Mouse (Mus musculus): ENCODE measurements at regions not wholly inside any gene's neighbourhood (a gene's known extent, or its start where the extent isn't known, plus 50 kb on each side); places are given as distances from the start of the nearest gene placed in this dataset.

GRCm38 (mm10) chr8:115885121-115885743, 177.6 kb upstream of the Maf start:
- ATAC-seq (replicated peaks; ENCODE audit: low FRiP score, low TSS enrichment, poor library complexity, severe bottlenecking): no peak

GRCm38 (mm10) chr8:115883808-115884207, 176.2 kb upstream of the Maf start:
- no peak for ATAC-seq (replicated peaks; ENCODE audit: low FRiP score, low TSS enrichment, poor library complexity, severe bottlenecking)

GRCm38 (mm10) chr8:115881881-115882280, 174.3 kb upstream of the Maf start:
- ATAC-seq (replicated peaks; ENCODE audit: low FRiP score, low TSS enrichment, poor library complexity, severe bottlenecking): no peak

GRCm38 (mm10) chr8:115874789-115875188, 167.2 kb upstream of the Maf start:
- ATAC-seq (replicated peaks; ENCODE audit: low FRiP score, low TSS enrichment, poor library complexity, severe bottlenecking): no peak

- no peak for ATAC-seq (replicated peaks; ENCODE audit: low FRiP score, low TSS enrichment, poor library complexity, severe bottlenecking)
Measured at GRCm38 (mm10) chr8:115871381-115871780, 163.8 kb upstream of the Maf start.

- no peak for ATAC-seq (replicated peaks; ENCODE audit: low FRiP score, low TSS enrichment, poor library complexity, severe bottlenecking)
Measured at GRCm38 (mm10) chr8:115861381-115861780, 153.8 kb upstream of the Maf start.

GRCm38 (mm10) chr8:115859406-115859805, 151.8 kb upstream of the Maf start:
- no peak for ATAC-seq (replicated peaks; ENCODE audit: low FRiP score, low TSS enrichment, poor library complexity, severe bottlenecking)

GRCm38 (mm10) chr8:115856816-115857215, 149.2 kb upstream of the Maf start:
- no peak for ATAC-seq (replicated peaks; ENCODE audit: low FRiP score, low TSS enrichment, poor library complexity, severe bottlenecking)

- ATAC-seq (replicated peaks; ENCODE audit: low FRiP score, low TSS enrichment, poor library complexity, severe bottlenecking): no peak
Measured at GRCm38 (mm10) chr8:115855934-115856629, 148.5 kb upstream of the Maf start.

GRCm38 (mm10) chr8:115854209-115854900, 146.8 kb upstream of the Maf start:
- no peak for ATAC-seq (replicated peaks; ENCODE audit: low FRiP score, low TSS enrichment, poor library complexity, severe bottlenecking)

- no peak for ATAC-seq (replicated peaks; ENCODE audit: low FRiP score, low TSS enrichment, poor library complexity, severe bottlenecking)
Measured at GRCm38 (mm10) chr8:115850552-115850951, 143.0 kb upstream of the Maf start.

- ATAC-seq (replicated peaks; ENCODE audit: low FRiP score, low TSS enrichment, poor library complexity, severe bottlenecking): no peak
Measured at GRCm38 (mm10) chr8:115833391-115833790, 125.8 kb upstream of the Maf start.

- no peak for ATAC-seq (replicated peaks; ENCODE audit: low FRiP score, low TSS enrichment, poor library complexity, severe bottlenecking)
Measured at GRCm38 (mm10) chr8:115831675-115832074, 124.1 kb upstream of the Maf start.

GRCm38 (mm10) chr8:115830012-115830662, 122.5 kb upstream of the Maf start:
- ATAC-seq (replicated peaks; ENCODE audit: low FRiP score, low TSS enrichment, poor library complexity, severe bottlenecking): no peak

GRCm38 (mm10) chr8:115826516-115826915, 118.9 kb upstream of the Maf start:
- ATAC-seq (replicated peaks; ENCODE audit: low FRiP score, low TSS enrichment, poor library complexity, severe bottlenecking): no peak

- no peak for ATAC-seq (replicated peaks; ENCODE audit: low FRiP score, low TSS enrichment, poor library complexity, severe bottlenecking)
Measured at GRCm38 (mm10) chr8:115825899-115826502, 118.4 kb upstream of the Maf start.

- no peak for ATAC-seq (replicated peaks; ENCODE audit: low FRiP score, low TSS enrichment, poor library complexity, severe bottlenecking)
Measured at GRCm38 (mm10) chr8:115824478-115824785, 116.8 kb upstream of the Maf start.

- ATAC-seq (replicated peaks; ENCODE audit: low FRiP score, low TSS enrichment, poor library complexity, severe bottlenecking): no peak
Measured at GRCm38 (mm10) chr8:115823673-115824477, 116.3 kb upstream of the Maf start.

- ATAC-seq (replicated peaks; ENCODE audit: low FRiP score, low TSS enrichment, poor library complexity, severe bottlenecking): no peak
Measured at GRCm38 (mm10) chr8:115813426-115813825, 105.8 kb upstream of the Maf start.
